Mouse (Mus musculus) heart, adult 2 months (tissue): ENCODE results near the gene Gm10491.

ENCODE experiments used
- CTCF ChIP-seq: fragments of 200-600 bp; IDR thresholded peaks from 2 replicates; pipeline ENCODE4 v1.8.1; 2022; ENCODE audit warnings: antibody characterized with exemption, mild to moderate bottlenecking, moderate library complexity
- EP300 ChIP-seq: fragments of 200-500 bp; IDR thresholded peaks from 2 replicates; pipeline ENCODE4 v1.6.1; 2011; ENCODE audit warnings: low read depth, low read length, control low read depth; ENCODE audit not compliant: insufficient read depth
- POLR2A ChIP-seq: fragments of 200-500 bp; IDR thresholded peaks from 2 replicates; pipeline ENCODE4 v1.6.1; 2011; ENCODE audit warnings: mild to moderate bottlenecking, low read depth, low read length, control low read depth; ENCODE audit not compliant: insufficient read depth

DNA sequence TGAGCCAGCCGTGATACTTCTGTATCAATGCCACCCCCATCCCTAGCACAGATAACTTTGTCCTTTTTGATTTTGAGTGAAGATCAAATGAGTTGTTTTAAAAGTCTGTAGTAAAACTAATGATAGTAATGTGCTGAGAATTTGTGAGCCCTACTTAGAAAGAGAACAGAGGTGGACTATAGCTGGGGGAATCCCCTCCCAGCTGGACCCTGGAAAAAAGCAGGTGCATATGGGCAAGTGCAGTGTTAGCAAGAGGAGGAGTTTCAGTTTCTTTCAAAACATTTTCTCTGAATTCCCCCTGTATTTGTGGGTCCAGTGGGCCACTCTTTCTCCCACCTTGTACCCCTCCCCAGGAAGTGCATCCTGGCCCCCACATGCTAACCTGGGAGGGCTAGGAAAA, 44.5 kb downstream of the Gm10491 start:
- TF ChIP-seq POLR2A, result no peak
- no peak for TF ChIP-seq CTCF
- no peak for TF ChIP-seq EP300
